Mouse (Mus musculus) large intestine, adult 2 months (tissue): Measurements from ENCODE around the gene Med17. TPM values are rescaled to one million over a fixed set of nuclear protein-coding genes. Genes with fewer than 3 reads are reported as not detected.
A peak's percentile ranks its signal among the peaks of the same experiment; 100 is the strongest.

ENCODE experiments used
- DNase-seq: peaks from one replicate; pipeline ENCODE4 v3.0.0-alpha.2; 2012; ENCODE audit warnings: low read depth, low spot score
- WGBS: fragments of 180-500 bp; shearing (Covaris S2); methylation state at CpG from one replicate; pipeline ENCODE4 v1.1.7; 2018; 5-methylcytosine and 5-hydroxymethylcytosine counted together
- polyA plus RNA-seq: library from polyadenylated mRNA; depleted of rRNA; stranded (reverse); fragments of >200 nt; gene quantifications from 2 replicates; pipeline ENCODE4 v1.2.3, GENCODE M21; 2012

Gene Med17
- polyA plus RNA-seq, 1 experiment, result 21.5 TPM

DNA sequence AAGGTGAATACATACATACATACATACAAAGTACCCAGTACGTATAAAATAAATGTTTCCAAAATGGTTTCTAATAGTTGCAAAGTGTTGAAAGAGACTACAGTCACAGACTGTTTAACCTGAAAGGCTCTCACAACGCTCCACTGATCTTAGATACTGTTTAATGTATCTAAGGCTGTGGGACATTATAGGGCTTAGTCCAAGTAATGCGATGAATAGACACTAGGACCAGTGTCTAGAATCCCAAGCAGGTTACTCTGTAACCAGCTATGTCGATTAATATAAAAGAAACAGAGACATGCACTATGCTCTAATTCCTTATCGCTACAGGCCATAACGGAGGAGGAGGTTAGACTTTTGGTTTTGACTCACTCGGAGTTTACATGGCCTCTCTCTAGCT, 17.4 kb upstream of the Med17 start:
- no peak for DNase-seq
- 44% methylated on average over 7 of the region's 7 CpGs for WGBS

DNA sequence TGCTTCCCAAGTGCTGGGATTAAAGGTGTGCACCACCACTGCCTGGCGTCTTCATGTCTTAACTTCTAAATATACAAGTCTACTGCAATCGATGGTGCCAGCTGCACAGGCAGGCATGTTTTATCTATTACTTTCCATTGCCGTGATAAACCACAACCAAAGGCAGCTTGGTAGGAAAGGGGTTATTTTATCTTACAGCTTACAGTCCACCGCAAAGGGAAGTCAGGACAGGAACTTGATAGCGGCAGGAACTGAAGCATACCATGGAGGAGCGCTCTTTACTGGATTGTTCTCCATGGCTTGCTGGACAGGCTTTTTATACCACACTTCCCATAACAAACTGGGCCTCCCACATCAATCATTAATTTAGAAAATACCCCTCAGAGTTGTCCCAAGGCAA, 9.5 kb upstream of the Med17 start:
- WGBS, result 90% methylated on average over 6 of the region's 6 CpGs
- no peak for DNase-seq

DNA sequence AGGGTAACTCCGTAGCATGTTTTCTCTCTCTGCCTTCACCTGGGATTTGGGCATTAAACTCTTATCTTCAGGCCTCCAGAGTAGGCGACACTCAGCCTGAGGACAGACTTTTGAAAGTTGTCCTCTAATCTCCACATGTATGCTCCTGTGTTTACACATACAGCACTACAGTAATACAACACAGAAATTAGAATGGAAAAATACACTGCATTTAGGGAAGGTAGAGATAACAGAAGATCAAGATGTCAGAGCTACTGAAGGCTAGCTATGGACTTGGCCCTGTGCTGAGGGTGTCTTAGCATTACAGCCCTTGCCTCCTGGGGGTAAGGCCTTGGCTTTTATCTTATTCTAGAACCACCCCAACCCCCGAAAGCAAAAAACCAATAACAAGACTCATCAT, 8.7 kb upstream of the Med17 start:
- DNase-seq, result no peak
- WGBS, result 67% methylated on average over 3 of the region's 3 CpGs

DNA sequence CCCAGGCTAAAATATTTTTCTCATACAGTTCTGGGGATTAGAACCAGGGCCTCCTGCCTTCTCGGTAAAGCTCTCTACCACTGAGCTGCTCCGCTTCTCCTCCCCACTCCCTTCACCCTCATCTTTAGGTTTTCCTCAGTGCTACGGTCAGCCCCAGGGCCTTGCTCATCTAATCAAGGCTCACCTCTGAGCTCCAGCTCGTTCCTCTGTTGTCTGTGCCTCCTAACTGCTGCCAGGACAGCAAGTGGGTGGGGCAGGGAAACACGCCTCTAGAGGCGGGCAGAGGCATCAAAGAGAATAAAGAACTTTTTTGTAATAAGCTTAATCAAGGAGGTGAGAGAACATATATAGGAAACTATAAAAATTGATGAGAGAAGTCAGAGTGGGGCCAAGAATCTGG, 8.1 kb upstream of the Med17 start:
- WGBS, result 41% methylated on average over 6 of the region's 6 CpGs
- no peak for DNase-seq

DNA sequence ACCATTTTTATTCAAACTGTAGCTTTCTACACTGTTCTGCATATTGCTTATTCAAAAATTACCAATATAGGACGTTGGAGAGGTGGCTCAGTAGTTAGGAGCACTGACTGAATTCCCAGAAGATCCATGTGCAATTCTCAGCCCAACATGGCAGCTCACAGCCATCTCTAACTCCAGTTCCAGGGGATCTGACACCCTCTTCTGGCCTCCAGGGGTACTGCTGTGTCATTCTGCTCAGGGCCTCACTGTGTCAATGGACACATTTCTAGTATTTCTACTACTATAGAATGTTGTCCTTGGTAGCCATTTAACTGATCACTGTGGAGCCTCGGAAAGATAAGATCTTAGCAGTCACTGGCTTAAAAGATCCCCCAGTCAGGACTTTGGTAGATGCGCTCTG, 5.7 kb upstream of the Med17 start:
- DNase-seq, result no peak
- WGBS, result 89% methylated on average over 3 of the region's 3 CpGs

DNA sequence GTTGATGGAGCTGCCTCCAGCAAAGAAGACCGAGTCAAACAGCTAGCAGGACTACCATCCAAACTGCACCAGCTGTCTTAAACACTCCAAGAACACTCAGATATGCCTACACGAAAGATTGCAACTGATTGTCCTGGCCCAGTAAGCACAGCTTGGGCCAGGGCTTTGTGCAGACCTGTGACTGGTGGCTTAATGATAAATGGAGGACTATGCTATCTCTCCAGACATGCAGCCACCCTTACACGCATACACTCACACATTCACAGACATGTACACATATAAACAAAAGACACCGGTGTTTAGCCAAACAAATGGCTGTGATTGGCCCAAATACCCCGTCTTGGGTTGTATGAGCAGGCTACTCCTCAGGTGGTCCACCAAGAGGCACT, 754 bp upstream of the Med17 start:
- WGBS, result 45% methylated on average over 5 of the region's 5 CpGs
- no peak for DNase-seq

DNA sequence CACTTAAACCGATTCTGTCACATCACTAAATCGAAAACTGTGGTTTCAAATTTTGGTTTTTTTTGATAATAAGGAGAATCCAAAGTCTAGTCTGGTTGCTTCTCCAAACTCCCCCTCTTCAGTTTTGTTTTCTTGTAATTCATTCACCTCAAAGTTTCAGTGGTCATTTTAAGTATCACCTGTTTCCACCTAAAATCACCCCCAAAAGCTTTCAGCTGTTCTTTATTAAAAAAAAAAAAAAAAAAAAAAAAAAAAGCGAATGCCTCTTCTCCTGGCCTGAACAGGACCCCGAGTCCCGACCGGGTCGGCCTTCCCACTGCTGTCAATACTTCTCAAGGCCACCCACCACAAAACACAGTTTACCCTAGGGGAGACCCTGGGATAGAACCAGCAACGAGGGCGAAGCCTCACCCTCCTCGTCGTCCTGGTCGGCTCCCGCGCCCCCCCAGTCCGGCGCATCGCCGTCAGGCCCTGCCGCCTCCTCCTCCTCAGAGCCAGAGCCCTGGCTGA, 537 bp downstream of the Med17 start:
- WGBS, result 6% methylated on average over 19 of the region's 19 CpGs
- no peak for DNase-seq

DNA sequence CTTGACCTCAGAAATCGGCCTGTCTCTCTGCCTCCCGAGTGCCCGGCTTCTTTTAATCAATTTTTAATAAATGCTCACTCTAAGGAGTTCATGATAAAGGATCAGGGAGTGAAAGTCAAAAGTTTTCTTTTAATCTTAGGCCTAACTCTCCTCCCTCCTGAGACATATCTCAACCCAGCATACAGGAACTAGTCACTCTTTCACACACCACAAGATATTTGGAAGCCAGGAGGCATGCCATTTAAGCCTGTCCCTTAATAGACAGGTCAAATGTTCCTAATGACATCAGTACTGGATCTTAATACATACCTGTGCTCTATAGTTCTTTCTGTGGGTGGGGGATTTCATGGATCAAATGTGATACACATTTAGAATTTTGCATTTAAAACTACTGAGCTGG, 1.4 kb downstream of the Med17 start:
- 89% methylated on average over 3 of the region's 3 CpGs for WGBS
- DNase-seq, result no peak

DNA sequence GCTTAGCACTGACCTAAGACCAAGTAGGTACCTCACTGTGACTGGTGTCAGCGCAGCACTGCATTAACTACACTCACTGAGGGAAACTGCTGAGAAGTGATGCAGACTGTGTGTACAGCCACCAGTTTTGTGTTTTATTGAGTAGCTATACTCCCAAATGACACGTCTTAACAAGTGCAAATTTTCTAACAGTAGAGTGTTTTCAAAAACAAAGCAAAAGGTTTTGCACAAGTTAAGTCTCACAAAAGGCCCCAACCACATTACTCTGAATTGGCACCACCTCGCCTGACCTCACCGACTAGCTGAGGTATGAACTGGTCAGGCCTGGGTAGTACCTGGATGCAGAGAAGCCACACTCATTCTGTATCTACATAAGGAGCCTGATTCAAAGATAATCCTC, 2.9 kb downstream of the Med17 start:
- DNase-seq, result no peak
- 88% methylated on average over 4 of the region's 4 CpGs for WGBS

DNA sequence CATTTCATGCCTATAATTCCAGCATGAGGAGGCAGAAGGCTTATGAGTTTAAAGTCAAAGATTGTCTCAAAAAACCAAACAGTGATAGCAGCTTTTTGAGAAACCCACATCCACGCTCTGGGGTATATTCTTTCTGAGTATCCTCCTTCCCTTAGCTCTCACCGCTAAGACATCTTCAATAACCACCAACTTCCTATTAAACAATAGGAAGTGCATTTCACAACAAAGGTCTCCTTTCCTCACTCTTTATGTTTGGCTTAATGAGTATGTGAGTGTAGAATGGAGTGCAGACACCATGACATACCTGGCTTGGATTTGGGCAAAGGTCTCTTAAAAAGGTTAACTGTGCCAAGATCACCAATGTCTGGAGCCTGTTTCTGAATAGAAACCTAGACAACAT, 5.8 kb downstream of the Med17 start:
- no peak for DNase-seq

DNA sequence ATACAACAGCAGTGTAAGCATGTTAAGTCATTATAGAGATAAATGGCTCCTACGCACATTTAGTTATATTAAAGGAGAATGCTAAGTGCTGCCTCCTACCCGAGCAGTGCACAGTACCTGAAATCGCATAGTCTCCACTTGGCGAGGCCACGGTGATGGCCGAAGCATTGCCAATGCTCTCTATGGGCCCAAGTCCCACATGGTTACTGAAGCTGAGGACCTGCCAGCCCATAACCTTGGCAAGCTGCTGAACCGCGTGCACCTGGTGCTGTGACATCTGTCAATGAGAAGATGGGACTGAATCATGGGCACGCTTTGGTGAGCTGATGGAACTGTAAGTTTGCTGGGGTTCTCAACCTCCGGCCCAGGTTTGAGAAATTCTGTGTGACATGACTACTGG, 16.2 kb downstream of the Med17 start:
- no peak for DNase-seq
- 95% methylated on average over 10 of the region's 10 CpGs for WGBS

More for the DNA sequence above, 5.8 kb downstream of the Med17 start:
- 86% methylated on average over 2 of the region's 2 CpGs for WGBS

DNA sequence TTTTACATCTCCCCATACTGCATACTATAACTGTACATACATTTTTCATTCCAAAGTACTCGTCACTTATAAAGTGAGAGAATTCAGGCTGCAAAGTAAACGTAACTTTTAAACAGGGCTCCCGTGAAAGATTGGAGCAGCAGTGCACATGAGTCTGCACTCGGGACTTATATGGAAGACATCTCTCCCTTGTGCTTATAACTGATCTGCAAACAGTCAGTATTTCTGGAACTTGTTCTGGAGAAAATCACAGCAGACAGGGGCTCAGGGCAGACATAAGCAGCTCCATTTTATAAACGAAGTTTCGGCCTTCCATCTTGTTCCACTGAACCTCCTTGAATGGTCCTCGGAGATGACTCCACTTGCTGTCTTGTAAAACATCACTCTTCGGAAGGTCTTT, 17.8 kb downstream of the Med17 start:
- 76% methylated on average over 8 of the region's 8 CpGs for WGBS
- no peak for DNase-seq

DNA sequence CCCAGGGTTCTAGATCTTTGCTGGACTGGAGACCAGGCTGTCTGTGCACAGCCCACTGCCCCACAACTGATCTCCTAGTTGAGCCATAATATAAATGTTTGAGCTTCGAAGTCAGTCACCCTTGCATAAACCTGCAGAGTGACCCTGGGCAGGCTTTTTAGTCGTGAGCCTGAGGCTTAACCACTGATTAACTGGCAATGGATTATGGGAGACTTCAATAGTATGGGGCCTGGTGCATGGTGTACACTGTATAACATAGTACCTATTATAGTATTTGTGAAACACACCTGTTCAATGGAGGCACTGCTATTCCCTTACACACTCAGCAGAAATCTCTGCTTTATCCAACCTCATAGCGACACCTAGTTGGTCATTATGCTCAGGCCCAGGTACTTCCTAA, 23.5 kb downstream of the Med17 start:
- no peak for DNase-seq
- 74% methylated on average over 3 of the region's 3 CpGs for WGBS

DNA sequence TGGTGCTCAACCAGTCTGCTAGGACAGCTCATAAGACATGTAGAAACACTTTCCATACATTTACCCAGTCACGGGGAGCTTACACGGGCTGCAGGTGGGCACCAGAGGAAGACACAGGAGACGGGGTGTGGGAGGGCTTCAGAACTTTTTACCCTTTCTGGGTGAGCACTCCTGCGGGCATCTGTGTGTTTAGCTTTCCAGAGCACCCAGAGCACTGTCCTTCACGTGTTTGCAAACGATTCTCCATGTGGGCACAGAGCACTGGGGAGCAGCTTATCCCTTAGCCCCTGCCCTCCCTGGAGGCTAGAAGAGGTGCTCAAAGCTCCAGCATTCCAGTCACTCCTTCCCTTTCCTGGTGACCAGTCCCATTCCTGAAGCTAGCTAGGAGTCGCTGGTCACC, 25.2 kb downstream of the Med17 start:
- WGBS, result 88% methylated on average over 7 of the region's 7 CpGs
- DNase-seq, result no peak

DNA sequence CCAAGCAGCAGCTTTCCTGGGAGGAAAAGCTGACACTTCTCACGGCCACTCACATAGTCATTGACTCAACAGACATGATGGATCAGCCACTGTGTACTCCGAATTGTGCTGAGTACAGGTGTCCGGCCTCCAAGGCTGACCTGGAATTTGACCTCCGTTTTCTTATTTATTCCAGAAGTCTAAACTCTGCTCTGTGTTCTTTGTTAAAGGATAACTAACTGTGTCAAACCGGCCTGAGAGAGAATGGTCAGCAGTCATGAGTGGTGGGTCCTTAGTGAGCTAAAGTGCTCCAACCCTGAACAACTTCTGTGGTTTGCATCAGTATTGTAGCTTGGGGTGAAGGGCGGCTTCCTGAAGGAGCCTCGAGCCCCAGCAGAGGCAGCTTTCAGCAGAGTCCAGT, 27.5 kb downstream of the Med17 start:
- DNase-seq, result no peak
- WGBS, result 84% methylated on average over 7 of the region's 7 CpGs

DNA sequence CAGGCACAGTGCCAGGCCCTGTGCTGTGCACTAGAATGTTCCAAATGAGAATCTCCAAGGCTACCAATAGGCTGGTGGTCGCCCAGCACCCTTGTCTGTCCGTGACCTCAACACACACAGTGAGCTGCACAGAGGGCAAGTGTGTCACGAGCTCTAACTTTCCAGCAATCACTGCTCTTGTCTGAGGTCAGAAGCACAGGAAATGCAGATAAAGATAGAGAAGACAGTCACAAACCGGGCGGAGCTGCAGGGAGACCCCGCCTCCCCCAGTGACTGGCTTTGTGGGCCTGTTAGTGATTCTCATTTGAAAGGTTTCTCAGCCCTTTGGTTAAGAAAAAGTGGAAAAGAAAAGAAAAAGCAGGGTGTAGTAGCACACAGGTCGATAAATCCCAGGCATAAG, 29.4 kb downstream of the Med17 start:
- no peak for DNase-seq
- 39% methylated on average over 7 of the region's 7 CpGs for WGBS

DNA sequence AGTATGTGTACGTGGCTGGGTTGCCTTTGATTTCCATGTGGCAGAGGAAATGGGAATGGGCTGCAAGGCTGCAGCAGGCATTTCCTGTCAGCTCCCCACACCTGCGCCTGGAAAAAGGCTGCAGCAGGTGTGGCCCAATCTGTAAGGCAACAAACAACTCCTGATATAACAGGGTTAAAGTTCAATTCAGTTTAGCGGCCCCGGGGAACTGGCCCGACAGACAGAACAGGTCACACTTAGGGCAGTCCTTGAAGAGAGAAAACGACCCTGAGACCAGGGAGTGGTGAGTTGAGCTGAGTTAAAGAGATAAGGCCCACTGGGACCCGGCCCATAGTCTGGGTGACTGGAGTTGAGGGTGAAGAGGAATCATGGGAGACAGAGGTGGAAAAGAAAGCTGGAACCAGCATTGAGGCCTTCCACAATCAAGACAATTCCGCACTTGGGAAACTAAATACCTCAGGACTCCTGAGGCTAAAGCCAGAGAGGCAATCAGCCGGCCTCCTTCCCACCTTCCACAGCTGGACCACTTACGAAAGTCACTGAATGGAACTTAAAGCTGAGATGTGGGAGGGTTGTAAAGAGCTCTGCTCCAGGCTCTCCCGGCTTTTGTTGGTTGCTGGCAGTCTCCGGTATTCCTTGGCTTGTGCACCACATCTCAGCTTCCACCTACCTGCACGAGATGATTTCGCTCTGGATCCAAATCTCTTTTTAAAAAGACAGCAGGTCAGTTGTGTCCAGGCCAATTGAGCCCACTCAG, 34.2 kb downstream of the Med17 start:
- 30% methylated on average over 14 of the region's 14 CpGs for WGBS
- DNase-seq, result no peak

DNA sequence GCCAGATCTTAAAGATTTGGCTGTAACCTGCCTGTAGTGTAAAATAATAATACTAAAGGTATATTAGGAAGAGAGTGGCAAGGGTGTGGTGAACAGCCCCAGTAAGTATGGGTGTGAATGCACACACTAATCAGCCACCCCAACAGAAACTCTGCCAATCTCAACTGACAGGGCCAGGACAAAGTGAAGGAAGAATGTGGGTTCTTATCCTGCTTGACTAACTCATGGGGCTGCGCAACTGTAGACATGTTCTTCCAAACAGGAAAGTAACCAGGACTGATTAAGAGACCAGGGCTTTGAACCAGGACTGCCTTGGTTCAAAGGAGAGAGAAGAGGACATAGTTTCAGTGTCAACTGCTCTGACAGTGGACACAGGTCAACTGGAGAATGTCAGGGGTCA, 37.6 kb downstream of the Med17 start:
- 50% methylated on average over 1 of the region's 1 CpGs for WGBS

DNA sequence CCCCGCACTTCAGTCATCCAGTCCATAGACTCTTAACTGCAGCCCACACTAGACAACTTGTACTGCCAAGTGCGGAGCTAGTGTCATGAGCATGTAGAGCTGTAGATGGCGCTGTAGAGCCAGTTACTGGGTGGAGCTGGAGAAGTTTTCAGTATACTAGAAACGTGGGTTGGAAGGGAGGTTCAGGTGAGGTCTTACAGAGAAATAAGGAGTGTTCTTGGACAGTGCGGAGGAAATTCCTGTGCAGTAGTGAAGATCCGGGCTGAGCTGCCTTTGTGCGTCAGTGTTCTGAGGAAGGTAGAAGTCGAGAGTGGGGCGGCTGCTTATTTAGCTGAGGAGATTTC, 38.2 kb downstream of the Med17 start:
- DNase-seq, result peak; percentile 90
- 19% methylated on average over 9 of the region's 9 CpGs for WGBS

More for the DNA sequence above, 37.6 kb downstream of the Med17 start:
- DNase-seq, result no peak

DNA sequence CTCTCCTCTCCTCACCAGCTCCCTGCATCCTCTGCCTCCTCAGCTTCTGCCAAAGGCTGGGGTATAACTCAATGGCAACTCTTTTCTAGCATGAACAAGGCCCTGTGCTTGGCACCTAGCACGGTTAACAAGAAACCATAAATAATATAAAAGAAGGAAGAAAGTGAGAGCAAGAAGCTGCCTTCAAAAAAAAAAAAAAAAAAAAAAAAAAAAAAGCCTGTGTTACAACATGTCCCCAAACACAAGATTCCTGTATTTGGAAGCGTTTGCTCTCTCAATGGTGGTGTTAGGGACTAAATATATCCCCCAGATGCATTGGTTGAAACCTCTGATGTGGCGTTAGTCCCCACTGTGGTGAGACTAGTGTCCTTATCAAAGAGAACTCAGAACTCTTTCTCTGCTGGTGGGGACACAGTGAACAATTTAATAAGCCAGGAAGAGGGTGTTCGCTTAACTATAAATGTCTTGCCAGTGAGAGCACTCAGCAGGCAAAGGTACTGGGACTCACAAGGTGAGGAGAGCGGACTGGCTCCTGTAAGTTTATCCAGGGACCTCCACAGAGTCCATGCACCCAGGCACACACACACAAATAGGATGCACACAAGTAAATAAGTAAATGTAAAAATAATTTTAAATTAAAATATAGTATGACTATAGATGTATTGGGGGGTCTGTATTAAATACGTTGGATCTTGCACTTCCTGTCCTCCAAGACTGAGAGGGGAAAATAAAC, 38.7 kb downstream of the Med17 start:
- DNase-seq, result no peak
- 65% methylated on average over 6 of the region's 6 CpGs for WGBS

DNA sequence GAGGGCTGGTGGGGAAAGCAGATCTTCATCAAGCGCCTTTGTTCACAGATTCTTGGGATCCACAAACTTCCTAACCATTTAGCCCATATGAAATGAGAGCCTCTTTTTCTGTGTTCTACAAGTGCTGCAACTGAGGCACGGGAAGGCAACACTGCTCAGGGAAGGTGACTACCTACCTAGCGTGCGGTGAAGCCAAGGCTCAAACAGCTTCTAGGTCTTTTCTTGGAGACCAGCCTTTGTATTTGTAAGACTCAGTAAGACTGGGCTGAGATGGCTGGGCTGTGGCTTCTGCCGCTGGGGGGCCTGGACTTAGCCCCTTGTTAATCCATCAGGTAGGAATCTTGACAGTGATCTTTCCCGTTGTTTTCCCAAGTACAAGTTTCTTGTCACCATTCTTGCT, 39.7 kb downstream of the Med17 start:
- WGBS, result 88% methylated on average over 6 of the region's 6 CpGs
- DNase-seq, result no peak
